22 mouse cellular contexts compared by ENCODE assay signal in the genomic region with DNA sequence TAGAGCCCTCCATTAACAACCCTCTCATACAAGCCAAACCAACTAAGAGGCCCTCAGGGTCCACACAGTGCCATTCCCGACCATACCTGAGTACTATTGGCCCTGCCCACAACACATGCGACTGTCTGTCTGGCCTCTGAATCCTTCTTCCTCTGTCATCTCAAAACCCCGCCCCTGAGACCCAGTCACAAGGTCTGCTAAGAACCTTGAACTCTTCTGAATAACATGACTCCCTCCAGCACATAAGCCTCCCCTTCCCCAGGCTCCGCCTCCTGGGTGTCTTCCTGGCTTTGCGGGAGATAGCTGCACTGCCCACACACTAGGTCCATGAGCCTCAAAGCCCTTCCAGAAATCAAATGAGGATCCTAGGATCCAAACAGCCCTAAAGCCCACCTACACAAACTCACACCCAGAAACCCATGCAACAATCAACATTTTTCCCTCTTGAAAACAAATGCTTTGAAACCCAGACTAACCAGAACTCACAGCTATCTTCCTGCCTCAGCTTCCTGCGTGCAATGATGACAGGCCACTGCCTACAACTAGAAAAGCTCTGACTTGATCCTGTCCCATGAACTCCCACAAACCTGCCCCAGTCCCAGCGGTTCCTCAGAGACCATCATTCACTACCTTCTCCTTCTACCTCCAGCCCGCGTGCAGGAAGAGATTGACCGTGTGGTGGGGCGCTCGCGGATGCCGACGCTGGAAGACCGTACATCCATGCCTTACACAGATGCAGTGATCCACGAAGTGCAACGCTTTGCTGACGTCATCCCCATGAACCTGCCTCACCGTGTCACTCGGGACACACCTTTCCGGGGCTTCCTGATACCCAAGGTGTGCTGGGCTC. TPM values are rescaled to one million over a fixed set of nuclear protein-coding genes. Genes with fewer than 3 reads are reported as not detected.
A peak's percentile ranks its signal among the peaks of the same experiment; 100 is the strongest.
DNase-seq lines count a peak whose midpoint lies in the region; ATAC-seq and TF ChIP-seq lines count a peak whose summit lies in the region.
"Had no signal": no experiment of that assay in that cellular context is flagged by ENCODE, and none has a peak within 500 bp of the region (broad histone marks: within the 10 kb centered on the region; RNA-seq: fewer than 3 reads in every experiment).

No protein-coding gene starts in this region.

- no peaks in the 10 kb centered on the region for H3K9me3 ChIP-seq in heart, embryonic 15.5 days (replicated peaks)
- peaks cover 4% of the 10 kb centered on the region; the same call in 1 of the 2 replicates for H3K9me3 ChIP-seq in heart, embryonic 10.5 days
- H3K9me3 ChIP-seq: forebrain, embryonic 15.5 days; hindbrain, embryonic 15.5 days; limb, embryonic 15.5 days; neural tube, embryonic 12.5 days had no signal

- no peak overlapping the region for H3K4me3 ChIP-seq in heart, embryonic 15.5 days
- H3K4me3 ChIP-seq in heart, embryonic 10.5 days = no peak overlapping the region
- H3K4me3 ChIP-seq in testis, adult 2 months (ENCODE audit: control insufficient read depth, low read depth, low read length) = peak overlapping the region; percentile 12; the same call in 1 of the 2 replicates
- peak overlapping the region; percentile 51 for H3K4me3 ChIP-seq in kidney, adult 2 months (ENCODE audit: insufficient read depth, low read depth, low read length)
- H3K4me3 ChIP-seq: forebrain, embryonic 15.5 days; hindbrain, embryonic 15.5 days; limb, embryonic 15.5 days; neural tube, embryonic 12.5 days had no signal

- ATAC-seq in heart, embryonic 15.5 days (replicated peaks; ENCODE audit: insufficient number of reproducible peaks, insufficient read depth, low FRiP score, low read depth) = 0 out of 2 replicates have a peak, but pooled peaks have one; percentile 47
- no peak for ATAC-seq in activated CD4-positive, CD25-positive, alpha-beta regulatory T cell, adult 4 months
- ATAC-seq: forebrain, embryonic 15.5 days had no signal

- H3K27me3 ChIP-seq in heart, embryonic 15.5 days = no peaks in the 10 kb centered on the region
- H3K27me3 ChIP-seq in heart, embryonic 10.5 days (ENCODE audit: insufficient read depth, poor library complexity, severe bottlenecking) = no peaks in the 10 kb centered on the region
- no peaks in the 10 kb centered on the region for H3K27me3 ChIP-seq in testis, adult 2 months (ENCODE audit: control insufficient read depth, insufficient read depth, low read length)
- no peaks in the 10 kb centered on the region for H3K27me3 ChIP-seq in kidney, adult 2 months (replicated peaks; ENCODE audit: control insufficient read depth, insufficient read depth, low read length)
- H3K27me3 ChIP-seq: forebrain, embryonic 15.5 days; hindbrain, embryonic 15.5 days; limb, embryonic 15.5 days; neural tube, embryonic 12.5 days had no signal

- H3K9ac ChIP-seq in heart, embryonic 15.5 days = no peak overlapping the region
- H3K9ac ChIP-seq: forebrain, embryonic 15.5 days; hindbrain, embryonic 15.5 days; limb, embryonic 15.5 days; neural tube, embryonic 12.5 days had no signal

- H3K4me1 ChIP-seq in heart, embryonic 15.5 days (replicated peaks) = peaks cover 4% of the 10 kb centered on the region; the same call in 1 of the 2 replicates
- 0 out of 2 replicates have a peak, but pooled peaks cover 6% of the 10 kb centered on the region for H3K4me1 ChIP-seq in heart, embryonic 10.5 days
- peaks cover 12% of the 10 kb centered on the region for H3K4me1 ChIP-seq in testis, adult 2 months (ENCODE audit: control insufficient read depth, insufficient read depth, low read length)
- H3K4me1 ChIP-seq in kidney, adult 2 months (ENCODE audit: control insufficient read depth, insufficient read depth, low read length) = peaks cover 11% of the 10 kb centered on the region; the same call in 1 of the 2 replicates
- H3K4me1 ChIP-seq: forebrain, embryonic 15.5 days; hindbrain, embryonic 15.5 days; neural tube, embryonic 12.5 days had no signal

- TF ChIP-seq CTCF in testis, adult 2 months (IDR thresholded peaks at IDR 0.05; ENCODE audit: control insufficient read depth, insufficient read depth, insufficient replicate concordance, low read depth, low read length) = no peak
- no peak for TF ChIP-seq CTCF in kidney, adult 2 months (conservative IDR thresholded peaks at IDR 0.05; ENCODE audit: insufficient read depth, insufficient read length, low read depth, low read length)

- H3K36me3 ChIP-seq in heart, embryonic 15.5 days = no peaks in the 10 kb centered on the region
- no peaks in the 10 kb centered on the region for H3K36me3 ChIP-seq in heart, embryonic 10.5 days
- H3K36me3 ChIP-seq in testis, adult 2 months (ENCODE audit: control insufficient read depth, insufficient read depth, low read length) = no peaks in the 10 kb centered on the region
- H3K36me3 ChIP-seq in kidney, adult 2 months (ENCODE audit: control insufficient read depth, insufficient read depth, low read length) = no peaks in the 10 kb centered on the region
- H3K36me3 ChIP-seq: forebrain, embryonic 15.5 days; hindbrain, embryonic 15.5 days; limb, embryonic 15.5 days; neural tube, embryonic 12.5 days had no signal

- H3K27ac ChIP-seq in heart, embryonic 15.5 days = no peak overlapping the region
- H3K27ac ChIP-seq in heart, embryonic 10.5 days = no peak overlapping the region
- H3K27ac ChIP-seq in testis, adult 2 months (ENCODE audit: control insufficient read depth, insufficient read depth, low read depth, low read length) = no peak overlapping the region
- peak overlapping the region; percentile 49 for H3K27ac ChIP-seq in kidney, adult 2 months (ENCODE audit: insufficient read depth, low read depth, low read length)
- H3K27ac ChIP-seq: forebrain, embryonic 15.5 days; hindbrain, embryonic 15.5 days; limb, embryonic 15.5 days; neural tube, embryonic 12.5 days; stomach, postnatal 0 days had no signal

- 84% methylated on average over 22 of the region's 22 CpGs for WGBS in heart, embryonic 15.5 days
- 81% methylated on average over 22 of the region's 22 CpGs for WGBS in heart, embryonic 10.5 days
- WGBS in kidney, adult 2 months = 81% methylated on average over 22 of the region's 22 CpGs

- no peak overlapping the region for H3K4me2 ChIP-seq in heart, embryonic 15.5 days
- H3K4me2 ChIP-seq: forebrain, embryonic 15.5 days; hindbrain, embryonic 15.5 days; limb, embryonic 15.5 days; midbrain, embryonic 11.5 days; neural tube, embryonic 12.5 days had no signal

- TF ChIP-seq POLR2A in testis, adult 2 months (IDR thresholded peaks at IDR 0.05; ENCODE audit: control insufficient read depth, low read depth, low read length) = no peak
- no peak for TF ChIP-seq POLR2A in kidney, adult 2 months (IDR thresholded peaks at IDR 0.05; ENCODE audit: low read depth, low read length)

- DNase-seq in heart, embryonic 10.5 days (ENCODE audit: low spot score) = no peak
- no peak for DNase-seq in testis, postnatal 14 days (ENCODE audit: low spot score)
- peak; percentile 77 for DNase-seq in kidney, adult 2 months
- peak; percentile 56 for DNase-seq in yolk sac, embryonic 10.5 days (ENCODE audit: low spot score)
- no peak for DNase-seq in frontal cortex, adult 2 months (ENCODE audit: extremely low spot score in 1 of 2, low spot score in 1 of 2)
- DNase-seq: cerebellum, adult 11 months; heart, adult 18-20 months; heart, postnatal 14 days; lung, adult 18-20 months; lung, postnatal 4 days; thymus, postnatal 4 days had no signal

RNA-seq across cellular contexts. Expression of a gene that starts 11.0 kb away (rescaled TPM):
- 4.0 and 20.7 TPM in 2 replicates for polyA plus RNA-seq in heart, embryonic 15.5 days (2015; fragmentation: Nextera tagmentation; extraction: Ambion mirVana)
- polyA plus RNA-seq in heart, embryonic 10.5 days (2016; fragmentation: Nextera tagmentation; extraction: Ambion mirVana) = not detected in 2 replicates
- 1.2 and 2.0 TPM in 2 replicates for polyA plus RNA-seq in testis, adult 2 months (2012; rRNA removed)
- polyA plus RNA-seq in kidney, adult 2 months (2012; rRNA removed) = 5.3 and 6.5 TPM in 2 replicates
- 1.2 and 3.7 TPM in 2 replicates for polyA plus RNA-seq in frontal cortex, adult 2 months (2012; rRNA removed)
- polyA plus RNA-seq in activated CD4-positive, CD25-positive, alpha-beta regulatory T cell, adult 4 months (2017; shearing (Covaris generic)) = not detected
- polyA plus RNA-seq: brain, embryonic 14.5 days; embryonic facial prominence, embryonic 11.5 days; forebrain, embryonic 15.5 days; hindbrain, embryonic 15.5 days; midbrain, embryonic 11.5 days; neural tube, embryonic 12.5 days had no signal

RNA-seq across cellular contexts. Expression of a gene that starts 22.8 kb away (rescaled TPM):
- polyA plus RNA-seq in heart, embryonic 15.5 days (2015; fragmentation: Nextera tagmentation; extraction: Ambion mirVana) = 0.11 TPM in 1 of 2 replicates, not detected in the other
- 0.11 TPM in 1 of 2 replicates, not detected in the other for polyA plus RNA-seq in heart, embryonic 10.5 days (2016; fragmentation: Nextera tagmentation; extraction: Ambion mirVana)
- 0.06 TPM in 1 of 2 replicates, not detected in the other for polyA plus RNA-seq in testis, adult 2 months (2012; rRNA removed)
- not detected in 2 replicates for polyA plus RNA-seq in kidney, adult 2 months (2012; rRNA removed)
- not detected in 2 replicates for polyA plus RNA-seq in frontal cortex, adult 2 months (2012; rRNA removed)
- polyA plus RNA-seq in activated CD4-positive, CD25-positive, alpha-beta regulatory T cell, adult 4 months (2017; shearing (Covaris generic)) = under 1 TPM in 1 of 2 experiments, not detected in 1; 0.41 TPM
- polyA plus RNA-seq: brain, embryonic 14.5 days; embryonic facial prominence, embryonic 11.5 days; stomach, postnatal 0 days had no signal

RNA-seq across cellular contexts. Expression of a gene that starts 35.9 kb away (rescaled TPM):
- 45.7 and 65.8 TPM in 2 replicates for polyA plus RNA-seq in heart, embryonic 15.5 days (2015; fragmentation: Nextera tagmentation; extraction: Ambion mirVana)
- polyA plus RNA-seq in heart, embryonic 10.5 days (2016; fragmentation: Nextera tagmentation; extraction: Ambion mirVana) = 66.5 and 73.0 TPM in 2 replicates
- polyA plus RNA-seq in testis, adult 2 months (2012; rRNA removed) = 622 and 747 TPM in 2 replicates
- 84.9 and 93.7 TPM in 2 replicates for polyA plus RNA-seq in kidney, adult 2 months (2012; rRNA removed)
- 96.1 and 102 TPM in 2 replicates for polyA plus RNA-seq in frontal cortex, adult 2 months (2012; rRNA removed)
- 10 to 100 TPM; 12.4 to 14.3 TPM for polyA plus RNA-seq in activated CD4-positive, CD25-positive, alpha-beta regulatory T cell, adult 4 months (2017; shearing (Covaris generic))

RNA-seq across cellular contexts. Expression of a gene that starts 48.0 kb away (rescaled TPM):
- 43.0 and 52.6 TPM in 2 replicates for polyA plus RNA-seq in heart, embryonic 15.5 days (2015; fragmentation: Nextera tagmentation; extraction: Ambion mirVana)
- 59.4 and 63.2 TPM in 2 replicates for polyA plus RNA-seq in heart, embryonic 10.5 days (2016; fragmentation: Nextera tagmentation; extraction: Ambion mirVana)
- 64.5 and 65.1 TPM in 2 replicates for polyA plus RNA-seq in testis, adult 2 months (2012; rRNA removed)
- 55.9 and 57.4 TPM in 2 replicates for polyA plus RNA-seq in kidney, adult 2 months (2012; rRNA removed)
- 124 and 128 TPM in 2 replicates for polyA plus RNA-seq in frontal cortex, adult 2 months (2012; rRNA removed)
- polyA plus RNA-seq in activated CD4-positive, CD25-positive, alpha-beta regulatory T cell, adult 4 months (2017; shearing (Covaris generic)) = 100 to 1,000 TPM; 126 to 166 TPM

RNA-seq across cellular contexts. Expression of a gene that starts 50.1 kb away (rescaled TPM):
- not detected in 2 replicates for polyA plus RNA-seq in heart, embryonic 15.5 days (2015; fragmentation: Nextera tagmentation; extraction: Ambion mirVana)
- not detected in 2 replicates for polyA plus RNA-seq in heart, embryonic 10.5 days (2016; fragmentation: Nextera tagmentation; extraction: Ambion mirVana)
- not detected in 2 replicates for polyA plus RNA-seq in testis, adult 2 months (2012; rRNA removed)
- not detected in 2 replicates for polyA plus RNA-seq in kidney, adult 2 months (2012; rRNA removed)
- polyA plus RNA-seq in frontal cortex, adult 2 months (2012; rRNA removed) = 0.18 and 0.29 TPM in 2 replicates
- under 1 TPM in 1 of 2 experiments, not detected in 1; 0.52 TPM for polyA plus RNA-seq in activated CD4-positive, CD25-positive, alpha-beta regulatory T cell, adult 4 months (2017; shearing (Covaris generic))
- polyA plus RNA-seq: brain, embryonic 14.5 days; embryonic facial prominence, embryonic 11.5 days; forebrain, embryonic 15.5 days; midbrain, embryonic 11.5 days; stomach, postnatal 0 days had no signal

Comparison
In these comparisons a context has a peak if more than half of its experiments do, and no peak if none do; other contexts are left out.
1. H3K4me3 ChIP-seq: peak in testis, adult 2 months (single experiment) and kidney, adult 2 months (single experiment); none in heart, embryonic 15.5 days (single experiment) and heart, embryonic 10.5 days (single experiment).
2. DNase-seq: peak in kidney, adult 2 months (single experiment) and yolk sac, embryonic 10.5 days (single experiment); none in heart, embryonic 10.5 days (single experiment), testis, postnatal 14 days (single experiment) and frontal cortex, adult 2 months (0 of 2).